Mouse (Mus musculus) heart, postnatal 25 days (tissue): ENCODE results near the gene Fermt2. TPM values are rescaled to one million over a fixed set of nuclear protein-coding genes. Genes with fewer than 3 reads are reported as not detected.
"Not testable (repeated sequence)": the region's sequence is repeated elsewhere in the genome, so short reads cannot be mapped to it uniquely, and the experiment has no call there.

Experiments
- DNase-seq: peaks from one replicate; pipeline ENCODE4 v3.0.0; 2022; ENCODE audit warnings: low spot score
- intact Hi-C: fragments of 180-260 bp; cut with DNase I; formaldehyde crosslinking; loops from one replicate; pipeline ENCODE4 v1.15.1; 2025
- total RNA-seq, 2 experiments: library from RNA; stranded (reverse); gene quantifications; 2 replicates each; pipeline ENCODE4 v1.2.3; 2021

Gene Fermt2
- total RNA-seq, 2 experiments from 2014 or later = 253 to 256 TPM

DNA sequence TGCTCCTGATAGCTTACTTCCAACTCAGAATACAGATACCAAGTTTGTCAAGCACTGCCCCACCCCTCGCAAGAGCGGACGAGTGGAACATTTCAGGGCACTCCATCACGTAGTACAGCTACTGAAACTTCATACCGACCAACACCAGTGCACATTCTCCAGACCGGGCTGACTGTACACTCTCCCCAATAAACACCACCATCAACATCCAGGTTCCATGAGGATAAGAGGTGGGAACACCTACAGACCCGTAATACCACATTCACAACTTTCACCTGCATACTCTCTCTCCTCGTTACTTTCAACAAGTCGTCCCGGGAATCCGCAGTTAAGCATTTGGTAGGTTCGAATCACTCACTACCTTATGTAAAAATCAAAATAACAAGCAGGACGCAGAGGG is 1.1 kb downstream of the Fermt2 start:
- intact Hi-C loops = loop anchor here (2.0 kb wide), 1 partner anchor 22 kb away; no protein-coding TSS in a partner anchor
- no peak for DNase-seq

DNA sequence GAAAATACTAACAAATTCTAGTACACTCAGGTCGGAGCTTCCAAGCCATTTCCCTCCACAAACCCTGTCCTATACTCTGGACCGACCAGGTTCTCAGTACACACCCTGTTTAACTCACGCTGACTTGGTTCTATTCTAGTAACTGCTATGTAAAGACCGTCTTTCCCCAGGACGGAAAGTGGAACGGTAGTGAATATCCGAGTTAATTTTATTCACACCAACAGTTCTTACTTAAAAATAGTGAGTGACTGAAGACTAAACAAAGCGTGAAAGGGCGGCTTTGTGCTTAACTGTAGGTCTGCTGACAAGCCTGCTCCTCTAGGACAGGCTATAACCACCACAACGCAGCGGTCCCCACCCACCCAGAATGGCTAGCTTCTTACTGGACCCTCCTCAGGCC is 14.1 kb downstream of the Fermt2 start:
- intact Hi-C loops = no loop called here
- DNase-seq = no peak

DNA sequence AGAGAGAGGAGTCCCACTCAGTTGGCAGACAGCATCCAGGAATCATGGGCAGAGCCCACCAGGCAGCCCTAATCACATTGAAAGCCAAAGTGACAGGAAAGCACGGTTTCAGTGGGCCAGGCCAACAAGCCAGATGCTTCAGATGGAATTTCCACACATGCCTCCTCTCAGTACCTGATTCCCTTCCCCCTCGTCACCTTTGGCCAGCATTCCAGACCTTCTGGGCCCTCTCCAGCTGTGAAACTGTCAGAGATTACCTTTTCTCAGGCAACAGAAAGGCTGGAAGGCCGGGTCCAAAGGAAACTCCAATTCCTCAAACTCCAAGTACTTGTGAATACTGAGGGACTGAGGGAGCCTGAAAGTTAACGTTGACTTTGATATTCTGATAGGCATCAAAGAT is 19.1 kb downstream of the Fermt2 start:
- intact Hi-C loops = no loop called here
- DNase-seq = no peak

DNA sequence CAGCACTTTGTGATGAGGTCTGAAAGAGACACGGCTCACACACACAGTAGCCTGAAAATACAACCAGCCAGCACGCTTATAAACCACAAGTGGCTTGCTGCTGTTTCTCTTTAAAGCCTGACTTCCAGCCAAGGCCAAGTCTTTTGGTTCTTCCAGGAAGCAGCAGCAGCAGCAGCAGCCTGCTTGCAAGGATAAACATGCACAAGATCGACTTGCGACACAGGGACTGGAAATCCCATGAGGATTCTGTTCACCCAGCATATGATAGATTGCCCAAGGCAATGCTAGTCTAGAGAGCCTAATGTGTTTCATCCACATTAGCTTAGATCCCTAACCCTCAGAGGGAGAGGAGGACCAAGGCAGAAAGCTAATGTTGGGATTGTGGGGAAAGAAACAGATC is 22.0 kb downstream of the Fermt2 start:
- intact Hi-C loops = loop anchor here (2.0 kb wide), 1 partner anchor 21 kb away; no protein-coding TSS in a partner anchor
- DNase-seq = peak; percentile 31

DNA sequence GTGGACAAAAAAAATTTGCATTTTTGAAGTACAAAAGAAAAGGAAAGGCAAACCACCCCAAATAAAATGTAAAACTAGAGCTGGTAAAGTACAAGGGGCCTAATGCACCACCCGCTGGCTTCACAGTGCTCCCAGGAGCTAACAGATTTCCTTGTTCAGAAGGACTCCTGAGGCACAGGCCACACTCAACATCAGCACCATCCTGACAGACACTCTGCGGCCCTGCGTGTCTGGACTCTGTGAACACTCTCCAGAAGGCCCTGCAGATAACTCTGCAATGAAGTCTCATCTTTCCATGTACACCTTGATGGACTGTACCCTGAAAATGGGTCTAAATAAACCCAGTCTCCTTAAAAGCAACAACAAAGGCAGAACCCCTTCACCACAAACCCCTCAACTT is 22.5 kb downstream of the Fermt2 start:
- DNase-seq = no peak
- intact Hi-C loops = loop anchor here (2.0 kb wide), 1 partner anchor 21 kb away; no protein-coding TSS in a partner anchor

DNA sequence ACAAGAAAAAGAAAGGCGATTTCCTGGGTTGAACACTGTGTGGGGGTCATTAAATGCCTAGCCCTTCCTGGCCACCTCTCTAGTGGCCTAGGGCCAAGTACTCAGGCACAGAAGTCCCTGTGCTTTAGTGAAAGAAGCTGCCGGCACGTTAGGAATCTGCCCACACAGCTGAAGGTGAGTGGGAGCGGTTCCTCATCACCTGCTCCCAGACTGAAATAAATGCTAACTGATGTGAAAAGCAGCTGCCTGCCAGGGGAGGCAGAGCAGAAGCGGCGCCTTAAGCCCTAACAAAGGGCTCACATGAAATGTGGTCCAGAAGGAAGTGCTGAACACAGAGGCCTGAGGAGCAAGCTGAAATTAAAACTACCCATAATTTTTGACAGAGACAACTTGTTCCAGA is 22.9 kb downstream of the Fermt2 start:
- intact Hi-C loops = loop anchor here (2.0 kb wide), 1 partner anchor 22 kb away; no protein-coding TSS in a partner anchor
- peak; percentile 46 for DNase-seq

DNA sequence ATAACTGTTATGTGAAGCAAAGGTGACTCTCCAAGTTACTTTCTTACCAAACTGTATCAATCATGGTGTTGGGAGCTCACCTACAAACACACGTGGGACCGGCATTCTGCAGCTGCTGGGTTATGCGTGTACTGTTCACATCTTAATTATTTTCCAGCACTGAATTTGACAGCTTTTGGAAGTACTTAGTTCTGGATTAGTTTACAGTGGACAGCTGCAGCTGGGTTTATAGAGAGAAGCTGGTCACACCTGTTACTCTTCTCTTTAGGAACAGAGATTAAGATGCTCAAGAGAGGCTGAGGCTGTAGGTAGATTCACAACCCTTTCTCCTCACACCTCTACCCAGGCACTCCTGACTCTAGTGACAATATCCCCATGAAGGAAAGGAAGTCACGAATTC is 23.8 kb downstream of the Fermt2 start:
- intact Hi-C loops = loop anchor here (2.0 kb wide), 1 partner anchor 23 kb away; no protein-coding TSS in a partner anchor

DNA sequence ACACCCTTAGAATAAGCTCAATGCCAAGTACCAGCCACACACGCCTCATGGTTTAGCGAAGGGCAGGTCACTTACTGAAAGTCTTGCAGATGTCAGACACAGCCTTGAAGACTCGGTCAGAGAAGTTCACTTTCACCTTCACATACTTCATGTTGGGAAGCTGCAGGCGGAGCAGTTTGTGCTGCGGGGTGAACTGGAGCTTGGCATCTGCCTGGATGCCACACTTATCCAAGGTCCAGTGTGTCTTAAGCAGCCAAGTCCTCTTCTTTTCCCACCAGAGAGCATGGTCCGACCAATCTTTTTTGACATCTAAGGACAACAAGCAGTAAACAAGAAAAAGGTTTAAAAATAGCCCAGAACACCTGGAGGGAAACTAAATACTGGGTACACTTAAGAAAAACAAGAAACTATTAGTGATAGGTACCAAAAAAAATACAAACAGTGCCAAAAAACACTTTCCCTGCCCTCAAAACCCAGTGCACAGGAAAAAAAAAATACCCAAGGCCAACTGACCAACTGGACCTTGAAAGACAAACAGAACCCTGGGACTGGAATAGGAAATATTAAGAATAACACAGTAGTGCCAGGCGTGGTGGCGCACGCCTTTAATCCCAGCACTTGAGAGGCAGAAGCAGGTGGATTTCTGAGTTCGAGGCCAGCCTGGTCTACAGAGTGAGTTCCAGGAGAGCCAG is 25.4 kb downstream of the Fermt2 start:
- intact Hi-C loops = no loop called here
- no peak for DNase-seq

More for the DNA sequence above, 23.8 kb downstream of the Fermt2 start:
- no peak for DNase-seq

DNA sequence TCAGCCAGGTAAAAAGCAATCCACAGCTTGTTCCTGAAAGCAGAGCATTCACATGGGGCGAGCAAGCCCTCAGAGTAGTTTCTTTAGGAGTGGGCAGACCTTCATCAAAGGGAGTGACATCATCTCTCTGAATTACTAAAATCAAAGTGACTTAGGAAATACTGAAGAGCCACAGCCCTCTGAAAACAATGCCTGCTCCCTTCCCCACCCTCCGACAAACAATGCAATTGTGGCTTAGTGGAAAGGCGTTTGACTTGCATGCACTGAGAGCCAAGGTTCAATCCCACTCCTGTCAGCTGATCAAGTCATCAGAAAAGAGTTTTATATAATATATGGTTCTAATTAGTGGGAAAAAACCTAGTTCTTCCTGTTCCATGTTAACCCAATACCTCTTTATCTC is 26.0 kb downstream of the Fermt2 start:
- intact Hi-C loops = no loop called here
- DNase-seq = no peak

DNA sequence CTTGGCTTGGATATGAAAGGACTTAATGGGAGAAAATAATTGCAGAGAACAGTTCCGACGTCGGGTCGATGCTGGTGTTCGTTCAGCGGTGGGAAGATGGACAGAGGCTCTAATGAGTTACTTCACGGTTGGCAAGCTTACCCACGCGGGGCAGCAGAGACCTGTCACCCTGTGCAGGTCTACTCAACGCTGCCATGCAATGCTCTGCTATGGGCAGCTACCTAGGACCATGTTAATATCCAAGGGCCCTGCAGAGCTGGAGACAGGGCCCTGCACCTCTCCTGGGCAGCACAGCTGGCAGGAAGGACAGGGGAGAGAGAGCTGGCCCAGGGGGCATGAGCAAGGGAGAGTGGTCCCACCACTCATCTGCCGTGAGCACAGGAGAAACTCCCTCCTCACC is 29.9 kb downstream of the Fermt2 start:
- DNase-seq = no peak
- intact Hi-C loops = no loop called here

DNA sequence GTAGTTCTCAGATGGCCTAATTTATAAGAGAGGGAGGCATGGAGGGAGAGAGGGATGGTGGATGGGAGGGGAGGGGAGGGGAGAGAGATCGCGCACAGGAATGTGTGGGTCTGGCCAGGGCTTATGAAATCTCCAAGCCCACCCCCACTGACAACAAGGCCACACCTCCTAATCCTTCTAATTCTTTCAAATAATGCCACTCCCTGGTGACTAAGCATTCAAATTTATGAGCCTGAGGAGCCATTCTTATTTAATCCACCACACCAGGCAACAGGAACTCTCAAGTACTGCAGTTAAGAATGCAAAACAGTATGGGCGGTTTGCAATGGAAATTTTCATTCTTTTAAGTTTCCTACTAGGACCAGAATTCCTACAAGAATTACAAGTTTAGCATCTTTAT is 32.8 kb downstream of the Fermt2 start:
- intact Hi-C loops = no loop called here

DNA sequence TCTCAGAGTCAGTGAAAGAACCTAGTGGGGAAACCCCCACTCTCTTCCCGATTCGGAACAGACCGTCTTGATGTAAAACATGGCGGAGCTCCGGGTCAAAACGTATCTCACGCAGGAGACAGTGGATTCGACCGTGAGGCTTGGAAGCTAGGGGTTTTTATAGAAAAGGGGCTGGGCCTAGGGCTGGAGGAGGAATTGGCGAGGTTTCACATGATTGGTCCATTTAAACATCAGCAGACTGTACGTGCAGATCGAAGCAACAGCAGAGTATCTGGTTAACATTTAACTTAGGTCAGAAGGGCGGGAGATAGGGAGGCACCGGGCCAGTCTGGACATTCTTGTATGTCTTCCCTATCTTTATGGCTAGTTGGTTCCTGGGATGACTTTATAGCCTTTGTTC is 34.1 kb downstream of the Fermt2 start:
- intact Hi-C loops, DNase-seq: not testable (repeated sequence)

More for the DNA sequence above, 32.8 kb downstream of the Fermt2 start:
- DNase-seq = no peak

DNA sequence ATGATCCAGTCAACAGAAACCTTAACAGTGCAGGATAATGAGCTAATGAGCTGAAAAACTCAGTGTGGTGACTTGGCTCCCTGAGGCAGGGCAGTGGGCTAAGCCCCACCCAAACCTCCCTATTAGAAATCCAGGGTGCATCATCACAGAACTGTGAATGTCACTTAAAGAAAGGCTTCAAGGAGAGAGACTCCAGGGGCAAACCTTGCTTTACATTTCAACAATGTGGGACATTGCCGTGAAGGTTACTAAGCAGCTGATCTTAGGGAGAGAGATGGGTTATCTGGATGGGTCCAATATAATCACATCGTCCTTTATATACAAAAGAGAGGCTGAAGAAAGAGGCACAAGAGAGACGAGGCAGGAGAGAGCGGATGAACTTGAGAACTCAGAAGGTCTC is 36.0 kb downstream of the Fermt2 start:
- intact Hi-C loops = no loop called here
- no peak for DNase-seq

DNA sequence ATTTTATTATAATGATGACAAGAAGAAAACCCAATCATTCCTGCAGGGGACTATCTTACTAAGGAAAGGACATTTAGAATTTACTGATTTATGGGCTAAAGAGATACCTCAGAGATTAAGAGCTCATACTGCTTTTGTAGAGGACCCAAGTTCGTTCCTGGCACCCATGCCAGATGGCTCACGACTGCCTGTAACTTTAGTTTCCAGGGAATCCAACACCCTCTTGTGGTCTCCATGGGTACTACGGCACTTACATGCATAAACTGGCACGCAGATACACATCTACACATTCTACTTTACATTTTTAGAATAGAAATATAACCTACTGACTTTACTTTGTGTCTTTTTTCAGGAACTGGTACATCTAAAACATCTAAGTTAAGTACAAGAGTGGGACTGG is 37.2 kb downstream of the Fermt2 start:
- intact Hi-C loops = no loop called here
- DNase-seq = no peak

DNA sequence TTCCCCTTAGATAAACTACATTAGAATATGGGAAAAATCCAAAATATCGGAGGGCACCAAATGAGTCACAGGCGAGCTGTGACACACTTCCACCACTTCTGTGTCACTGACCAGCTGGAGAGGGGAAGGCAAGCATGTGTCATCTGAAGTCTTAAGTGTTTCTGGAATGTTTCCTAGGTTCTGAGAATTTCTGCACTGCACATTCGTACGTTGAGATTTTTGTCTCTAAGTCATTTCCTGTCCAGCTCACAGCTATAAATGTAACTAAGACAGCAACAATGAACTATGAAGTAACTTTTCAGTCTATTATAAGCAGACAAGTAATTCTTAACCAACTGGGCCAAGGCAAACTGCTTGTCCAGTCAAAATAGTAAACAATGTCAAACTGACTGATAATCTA is 37.9 kb downstream of the Fermt2 start:
- intact Hi-C loops = no loop called here
- no peak for DNase-seq

DNA sequence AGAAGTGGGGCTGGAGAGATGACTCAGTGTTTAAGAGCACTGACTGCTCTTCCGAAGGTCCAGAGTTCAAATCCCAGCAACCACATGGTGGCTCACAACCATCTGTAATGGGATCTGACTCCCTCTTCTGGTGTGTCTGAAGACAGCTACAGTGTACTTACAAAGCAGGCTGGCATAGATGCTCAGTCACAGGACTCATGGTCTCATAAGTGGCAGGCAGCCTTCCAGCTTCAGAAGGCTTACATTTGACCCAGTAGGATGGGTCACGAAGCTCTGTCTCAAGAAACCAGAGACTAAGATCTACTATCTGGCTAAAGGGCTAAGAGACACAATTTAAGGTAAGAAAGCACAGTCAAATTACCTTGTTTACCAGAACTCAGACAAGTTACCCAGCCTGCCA is 42.7 kb downstream of the Fermt2 start:
- intact Hi-C loops, DNase-seq: not testable (repeated sequence)

DNA sequence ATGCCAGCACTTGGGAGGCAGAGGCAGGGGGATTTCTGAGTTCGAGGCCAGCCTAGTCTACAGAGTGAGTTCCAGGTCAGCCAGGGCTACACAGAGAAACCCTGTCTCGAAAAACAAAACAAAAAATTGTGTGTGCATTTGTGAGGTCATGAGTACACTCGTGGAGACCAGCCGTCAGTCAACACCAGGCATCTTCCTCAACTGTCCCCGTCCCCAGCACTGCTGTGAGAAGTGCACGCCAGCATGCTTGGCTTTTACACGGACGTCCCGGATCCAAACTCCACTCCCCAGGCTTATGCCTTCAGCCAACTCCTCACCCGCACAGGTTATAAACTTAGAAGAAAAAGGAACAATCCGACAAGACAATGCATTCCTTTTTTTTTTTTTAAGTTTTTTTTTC is 46.6 kb downstream of the Fermt2 start:
- intact Hi-C loops, DNase-seq: not testable (repeated sequence)

DNA sequence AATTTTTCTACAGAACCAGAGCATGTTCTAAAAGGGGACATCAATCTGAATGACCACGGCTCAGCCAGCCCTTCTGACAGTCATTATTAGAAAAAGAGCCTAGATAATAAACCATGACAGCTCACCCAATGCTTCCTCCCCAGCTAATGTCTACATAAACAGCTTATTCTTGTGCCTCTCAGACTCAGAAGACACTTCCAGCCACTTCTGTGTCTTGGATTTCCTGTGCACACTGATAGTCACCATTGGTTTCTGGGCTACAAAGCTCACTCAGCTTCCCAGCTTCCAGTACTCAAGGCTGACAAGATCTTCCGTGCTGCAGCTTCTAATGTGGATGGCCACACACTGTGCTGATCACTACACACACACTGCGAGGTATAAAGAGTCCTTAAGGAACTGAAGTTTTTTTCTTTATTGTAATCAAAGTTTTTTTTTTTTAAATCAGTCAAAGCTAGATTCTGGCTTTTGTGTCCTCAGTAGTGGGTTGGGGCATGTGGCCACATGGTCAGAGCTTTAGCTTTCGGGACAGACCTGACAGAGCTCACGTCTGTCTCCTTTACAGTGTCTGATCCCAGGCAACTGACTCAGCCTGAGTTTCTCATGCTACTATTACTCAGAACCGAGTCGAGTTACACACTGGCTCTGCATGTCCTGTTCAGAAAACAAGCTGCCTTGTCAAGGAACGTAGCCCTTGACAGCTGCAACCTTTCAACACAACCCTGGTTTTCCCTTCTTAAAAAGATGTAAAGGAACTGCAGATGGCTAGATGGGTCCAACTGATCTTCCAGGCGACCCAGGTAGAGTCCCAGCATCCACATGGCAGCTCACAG is 50.7 kb downstream of the Fermt2 start:
- intact Hi-C loops = no loop called here
- DNase-seq = no peak

DNA sequence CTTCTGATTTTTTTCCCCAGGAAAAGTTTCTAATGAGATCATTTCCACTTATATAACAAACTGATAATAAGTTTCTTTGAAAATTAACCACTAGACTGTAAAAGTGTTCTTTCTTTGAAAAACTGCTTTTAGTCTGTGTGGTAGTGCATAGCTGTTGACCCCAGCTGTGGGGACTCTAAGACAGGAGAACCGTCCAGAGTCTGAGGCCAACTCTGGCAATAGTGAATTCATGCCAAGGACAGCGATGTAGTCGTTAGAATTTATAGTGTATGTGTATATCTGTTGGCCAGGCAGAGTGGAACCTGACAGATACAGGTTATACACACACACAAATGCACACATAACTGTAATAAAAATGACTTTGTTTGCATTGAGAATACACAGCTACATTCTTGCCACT is 51.4 kb downstream of the Fermt2 start:
- intact Hi-C loops = no loop called here

DNA sequence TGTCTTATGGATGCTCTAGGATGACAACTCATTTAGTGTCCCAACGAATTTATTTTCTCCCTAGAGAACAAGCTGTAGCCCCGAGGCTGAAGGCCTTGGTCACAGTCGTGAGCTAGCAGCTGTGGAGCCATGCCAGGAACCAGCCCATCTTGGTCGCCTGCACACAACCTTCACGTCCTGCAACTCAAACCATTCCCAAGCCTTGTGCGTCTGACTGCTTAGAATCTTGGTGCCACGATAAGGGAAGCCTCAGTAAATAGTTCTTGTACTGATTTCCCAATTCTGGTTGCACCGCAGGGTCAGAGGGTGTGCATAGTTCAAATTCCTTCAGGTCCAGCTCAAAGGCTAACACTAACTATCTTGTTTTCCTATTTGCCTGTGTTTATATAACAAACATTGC is 52.3 kb downstream of the Fermt2 start:
- no peak for DNase-seq
- intact Hi-C loops = no loop called here

More for the DNA sequence above, 51.4 kb downstream of the Fermt2 start:
- no peak for DNase-seq

DNA sequence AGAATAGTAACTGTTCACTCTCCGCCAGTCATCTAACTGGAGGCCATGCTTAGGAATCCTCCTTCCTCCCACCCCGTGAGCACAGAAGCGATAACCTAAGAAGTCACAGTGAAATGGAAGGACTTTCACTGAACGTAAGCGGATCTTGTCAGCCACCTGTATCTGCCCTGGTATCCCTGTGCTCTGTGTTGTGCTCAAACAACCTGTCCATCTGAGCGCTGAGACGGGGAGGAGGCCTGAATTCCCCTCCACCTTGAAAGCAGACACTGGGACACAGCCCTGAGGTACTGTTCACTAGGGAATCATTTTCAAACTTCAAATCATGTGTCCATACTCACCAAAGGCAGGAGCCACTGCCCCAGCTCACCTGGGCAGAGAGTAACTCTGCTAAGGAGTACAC is 52.9 kb downstream of the Fermt2 start:
- no peak for DNase-seq
- intact Hi-C loops = no loop called here
